Mouse (Mus musculus) heart, postnatal 0 days (tissue): ENCODE measurements at regions not wholly inside any gene's neighbourhood (a gene's known extent, or its start where the extent isn't known, plus 50 kb on each side); places are given as distances from the start of the nearest gene placed in this dataset.

Experiments used
- ATAC-seq: fragments of 200-750 bp; cut with Nextera tagmentation; 2 replicates; pipeline ENCODE4 v1.8.0; 2017; ENCODE audit warnings: low read depth, moderate number of reproducible peaks, moderate library complexity; ENCODE audit not compliant: insufficient read depth
- DNase-seq: peaks from one replicate; pipeline ENCODE4 v3.0.0-alpha.2; 2016; ENCODE audit warnings: low spot score
- H3K27ac ChIP-seq: fragments of 300-500 bp; sonication (generic); 2 replicates; pipeline ENCODE4 v1.5.1; 2014; ENCODE audit warnings: low read depth, mild to moderate bottlenecking
- H3K27me3 ChIP-seq: fragments of 300-500 bp; sonication (generic); 2 replicates; pipeline ENCODE4 v1.6.1; 2014; ENCODE audit warnings: low read length, mixed read lengths; ENCODE audit not compliant: control insufficient read depth, insufficient read depth
- H3K36me3 ChIP-seq: fragments of 300-500 bp; sonication (generic); replicated peaks from 2 replicates; pipeline ENCODE4 v1.6.1; 2014; ENCODE audit warnings: low read length, mixed read lengths; ENCODE audit not compliant: control insufficient read depth, insufficient read depth
- H3K4me1 ChIP-seq: fragments of 300-500 bp; sonication (generic); 2 replicates; pipeline ENCODE4 v1.6.1; 2014; ENCODE audit warnings: antibody characterized with exemption; ENCODE audit not compliant: control insufficient read depth, insufficient read depth
- H3K4me2 ChIP-seq: fragments of 300-500 bp; sonication (generic); 2 replicates; pipeline ENCODE4 v1.6.1; 2014; ENCODE audit warnings: low read depth, mild to moderate bottlenecking, low read length, moderate library complexity
- H3K4me3 ChIP-seq: fragments of 300-500 bp; sonication (generic); 2 replicates; pipeline ENCODE4 v1.5.1; 2014; ENCODE audit warnings: low read depth, low read length
- H3K9ac ChIP-seq: fragments of 300-500 bp; sonication (generic); replicated peaks from 2 replicates; pipeline ENCODE4 v1.6.1; 2014; ENCODE audit warnings: low read depth, low read length, mixed read lengths
- H3K9me3 ChIP-seq: fragments of 300-500 bp; sonication (generic); replicated peaks from 2 replicates; pipeline ENCODE4 v1.6.1; 2016; ENCODE audit warnings: low read length; ENCODE audit not compliant: control insufficient read depth
- CTCF ChIP-seq: IDR thresholded peaks from 2 replicates; pipeline ENCODE4 v1.5.1; 2016; ENCODE audit warnings: antibody characterized with exemption, control low read depth, low read depth
- EP300 ChIP-seq: IDR thresholded peaks from 2 replicates; pipeline ENCODE4 v1.6.1; 2016; ENCODE audit warnings: antibody characterized with exemption, low read depth
- WGBS: fragments of 180-500 bp; shearing (Covaris S2); extraction: QIAGEN DNeasy Blood & Tissue Kit; methylation state at CpG from one replicate; pipeline ENCODE4 v1.1.7; 2014; 5-methylcytosine and 5-hydroxymethylcytosine counted together

- TF ChIP-seq CTCF (no peak), EP300 (no peak)
- no peak overlapping the region for H3K9ac ChIP-seq
- no peaks in the 10 kb centered on the region for H3K9me3 ChIP-seq
- no peak overlapping the region for H3K4me2 ChIP-seq
- no peaks in the 10 kb centered on the region for H3K4me1 ChIP-seq
- no peaks in the 10 kb centered on the region for H3K36me3 ChIP-seq
- no peak for ATAC-seq
- DNase-seq: no peak
- H3K27ac ChIP-seq: no peak overlapping the region
- H3K27me3 ChIP-seq: no peaks in the 10 kb centered on the region
- H3K4me3 ChIP-seq: no peak overlapping the region
- WGBS: 77% methylated on average over 3 of the region's 3 CpGs
Observed at GRCm38 (mm10) chr1:95531017-95531416, 136.4 kb downstream of the St8sia4 start.
